In genomic region chr14:119678574-119678973, GRCm38 (mm10) we compare ENCODE assay signal across 23 mouse cellular contexts.
A peak's percentile ranks its signal among the peaks of the same experiment; 100 is the strongest.
DNase-seq lines count a peak whose midpoint lies in the region; ATAC-seq lines count a peak whose summit lies in the region.
"Had no signal": no experiment of that assay in that cellular context is flagged by ENCODE, and none has a peak within 500 bp of the region (broad histone marks: within the 10 kb centered on the region; RNA-seq: fewer than 3 reads in every experiment).

No protein-coding gene starts in this region.

- H3K27ac ChIP-seq in limb, embryonic 13.5 days, result 0 out of 2 replicates have a peak overlapping the region, but pooled peaks have one; percentile 33
- H3K27ac ChIP-seq in limb, embryonic 10.5 days, result no peak overlapping the region
- H3K27ac ChIP-seq in embryonic facial prominence, embryonic 14.5 days (replicated peaks; ENCODE audit: low read depth, low read length), result no peak overlapping the region
- no peak overlapping the region; the same call in 1 of the 2 replicates for H3K27ac ChIP-seq in limb, embryonic 15.5 days
- H3K27ac ChIP-seq: embryonic facial prominence, embryonic 12.5 days; forebrain, embryonic 10.5 days; forebrain, embryonic 12.5 days had no signal

- H3K4me3 ChIP-seq in limb, embryonic 13.5 days, result no peak overlapping the region
- no peak overlapping the region for H3K4me3 ChIP-seq in limb, embryonic 10.5 days
- no peak overlapping the region for H3K4me3 ChIP-seq in embryonic facial prominence, embryonic 14.5 days (ENCODE audit: low read depth, low read length)
- no peak overlapping the region for H3K4me3 ChIP-seq in limb, embryonic 15.5 days
- H3K4me3 ChIP-seq: embryonic facial prominence, embryonic 12.5 days; erythroblast, embryonic 14.5 days; forebrain, embryonic 10.5 days; forebrain, embryonic 12.5 days had no signal

- H3K9me3 ChIP-seq in limb, embryonic 13.5 days, result no peaks in the 10 kb centered on the region
- no peaks in the 10 kb centered on the region for H3K9me3 ChIP-seq in limb, embryonic 10.5 days (replicated peaks)
- no peaks in the 10 kb centered on the region for H3K9me3 ChIP-seq in embryonic facial prominence, embryonic 14.5 days (ENCODE audit: control insufficient read depth, low read length)
- no peaks in the 10 kb centered on the region for H3K9me3 ChIP-seq in limb, embryonic 15.5 days
- H3K9me3 ChIP-seq: embryonic facial prominence, embryonic 12.5 days; forebrain, embryonic 10.5 days; forebrain, embryonic 12.5 days had no signal

- H3K36me3 ChIP-seq in limb, embryonic 13.5 days, result no peaks in the 10 kb centered on the region
- no peaks in the 10 kb centered on the region for H3K36me3 ChIP-seq in limb, embryonic 10.5 days
- H3K36me3 ChIP-seq in embryonic facial prominence, embryonic 14.5 days (ENCODE audit: control insufficient read depth, insufficient read depth, low read length), result no peaks in the 10 kb centered on the region
- H3K36me3 ChIP-seq in limb, embryonic 15.5 days, result no peaks in the 10 kb centered on the region
- H3K36me3 ChIP-seq: embryonic facial prominence, embryonic 12.5 days; forebrain, embryonic 10.5 days; forebrain, embryonic 12.5 days had no signal

- peak overlapping the region; percentile 30 for H3K4me2 ChIP-seq in limb, embryonic 13.5 days (replicated peaks)
- H3K4me2 ChIP-seq in embryonic facial prominence, embryonic 14.5 days (ENCODE audit: low read depth, low read length), result peak overlapping the region; percentile 29
- H3K4me2 ChIP-seq in limb, embryonic 15.5 days, result peak overlapping the region; percentile 17; the same call in 1 of the 2 replicates
- H3K4me2 ChIP-seq: embryonic facial prominence, embryonic 12.5 days; forebrain, embryonic 12.5 days had no signal

- H3K4me1 ChIP-seq in limb, embryonic 13.5 days, result peaks cover 14% of the 10 kb centered on the region; the same call in 1 of the 2 replicates
- H3K4me1 ChIP-seq in limb, embryonic 10.5 days, result no peaks in the 10 kb centered on the region
- H3K4me1 ChIP-seq in embryonic facial prominence, embryonic 14.5 days (ENCODE audit: control insufficient read depth, insufficient read depth, low read length), result peaks cover 3% of the 10 kb centered on the region; the same call in 1 of the 2 replicates
- peaks cover 6% of the 10 kb centered on the region; the same call in 1 of the 2 replicates for H3K4me1 ChIP-seq in limb, embryonic 15.5 days
- H3K4me1 ChIP-seq: embryonic facial prominence, embryonic 12.5 days; forebrain, embryonic 10.5 days; forebrain, embryonic 12.5 days had no signal

- no peak for DNase-seq in limb, embryonic 10.5 days (ENCODE audit: low spot score)
- DNase-seq in embryonic facial prominence, embryonic 14.5 days (ENCODE audit: low spot score), result peak; percentile 22
- DNase-seq in testis, postnatal 10 days (ENCODE audit: low spot score), result no peak
- no peak for DNase-seq in heart, adult 18-20 months
- DNase-seq: adrenal gland, adult 2 months; adrenal gland, postnatal 10 days; adrenal gland, postnatal 25 days; cerebellum, adult 11 months; cerebellum, adult 18-20 months; cerebellum, adult 8-10 months; cerebellum, adult 9-11 months; cerebellum, postnatal 14 days; cerebellum, postnatal 36 days; embryo, embryonic 11 days had no signal

- H3K9ac ChIP-seq in limb, embryonic 13.5 days, result no peak overlapping the region
- no peak overlapping the region for H3K9ac ChIP-seq in embryonic facial prominence, embryonic 14.5 days (ENCODE audit: low read depth, low read length)
- H3K9ac ChIP-seq in limb, embryonic 15.5 days, result no peak overlapping the region
- H3K9ac ChIP-seq: embryonic facial prominence, embryonic 12.5 days; forebrain, embryonic 12.5 days had no signal

- no peaks in the 10 kb centered on the region for H3K27me3 ChIP-seq in limb, embryonic 13.5 days
- no peaks in the 10 kb centered on the region for H3K27me3 ChIP-seq in limb, embryonic 10.5 days (ENCODE audit: low read depth, poor library complexity, severe bottlenecking)
- H3K27me3 ChIP-seq in embryonic facial prominence, embryonic 14.5 days (replicated peaks; ENCODE audit: control insufficient read depth, insufficient read depth, low read length), result no peaks in the 10 kb centered on the region
- no peaks in the 10 kb centered on the region for H3K27me3 ChIP-seq in limb, embryonic 15.5 days
- H3K27me3 ChIP-seq: embryonic facial prominence, embryonic 12.5 days; forebrain, embryonic 12.5 days had no signal

- 49% methylated on average over 11 of the region's 11 CpGs for WGBS in limb, embryonic 13.5 days
- 94% methylated on average over 11 of the region's 11 CpGs for WGBS in limb, embryonic 10.5 days
- WGBS in embryonic facial prominence, embryonic 14.5 days, result 60% methylated on average over 11 of the region's 11 CpGs
- WGBS in limb, embryonic 15.5 days, result 42% methylated on average over 11 of the region's 11 CpGs

- ATAC-seq in limb, embryonic 13.5 days (ENCODE audit: low FRiP score, low read depth), result peak; percentile 44; the same call in 1 of the 2 replicates
- ATAC-seq in embryonic facial prominence, embryonic 14.5 days (ENCODE audit: low read depth), result no peak
- ATAC-seq in limb, embryonic 15.5 days (ENCODE audit: insufficient number of reproducible peaks, low FRiP score, low TSS enrichment, low read depth), result no peak
- no peak for ATAC-seq in CD4-positive, CD25-positive, alpha-beta regulatory T cell, adult 4 months
- ATAC-seq: forebrain, embryonic 14.5 days; forebrain, embryonic 16.5 days had no signal
